Mouse (Mus musculus) adrenal gland, adult 10 weeks (tissue): Measurements from ENCODE around the gene Ndufb4. TPM values are rescaled to one million over a fixed set of nuclear protein-coding genes. Genes with fewer than 3 reads are reported as not detected.

Source experiments
- polyA plus RNA-seq: library from polyadenylated mRNA; stranded (reverse); fragments of 350-450 nt; fragmentation: Illumina TruSeq; extraction: RNeasy Lipid Tissue Mini Kit (QIAGEN cat#74804); gene quantifications from one replicate; pipeline ENCODE4 v1.2.3, GENCODE M21; 2014; ENCODE audit warnings: low read depth, low replicate concordance

The Ndufb4 gene
- 305 TPM for polyA plus RNA-seq

DNA sequence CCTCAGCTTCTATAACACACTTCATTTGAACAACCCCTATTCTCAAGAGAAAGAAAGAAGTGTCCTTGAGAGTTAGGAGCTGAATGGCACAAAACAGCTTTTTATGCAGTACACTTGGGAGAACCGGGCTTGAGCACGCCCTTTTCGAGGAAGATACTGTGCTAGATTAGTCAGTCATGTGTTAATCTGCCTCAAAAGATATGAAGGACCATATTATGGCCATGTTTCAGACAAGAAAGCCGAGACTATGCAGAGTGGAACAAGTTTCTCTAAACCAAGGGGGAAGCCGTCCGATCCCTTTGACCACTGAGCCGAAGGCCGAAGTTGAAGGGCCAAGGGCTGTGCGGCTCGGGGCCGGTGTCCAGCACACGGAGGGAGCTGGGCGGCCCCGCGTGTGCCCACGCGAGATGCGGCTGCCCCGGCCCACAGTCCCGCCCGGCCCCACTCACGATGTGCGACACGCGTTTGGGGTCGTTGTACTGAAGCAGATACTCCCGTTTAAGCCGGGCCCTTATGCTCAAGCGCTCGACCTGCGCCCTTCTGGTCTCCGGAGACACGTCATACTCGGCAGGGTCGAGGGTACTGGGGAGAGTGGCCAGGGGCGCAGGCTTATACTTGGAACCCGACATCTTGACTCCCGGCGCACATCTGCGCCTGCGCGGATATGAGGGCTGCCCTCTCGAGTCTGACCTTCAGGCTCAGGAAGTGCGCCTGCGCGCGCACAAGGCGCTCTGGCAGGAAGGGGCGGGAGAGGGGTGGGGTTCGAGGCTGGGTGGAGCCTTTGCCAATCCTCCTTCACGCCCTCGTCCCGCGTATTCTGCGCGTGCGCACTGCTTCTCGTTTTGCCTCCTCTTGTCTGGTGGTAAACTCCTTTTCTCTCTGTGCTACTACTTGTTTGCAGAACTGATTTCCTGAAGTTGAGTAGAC is at the start of gene Ndufb4:
Gene Ndufb4, minus strand, starts transcription at position 723 of the 927 bp plus-strand sequence.

Other genes starting within 250 kb of the Ndufb4 start
- gene Gtf2e1, start 114.7 kb downstream of the Ndufb4 start, polyA plus RNA-seq, result 21.8 TPM
- 21.2 TPM for gene Rabl3, start 114.6 kb downstream of the Ndufb4 start, polyA plus RNA-seq
- gene Hgd, start 74.3 kb downstream of the Ndufb4 start, polyA plus RNA-seq, result not detected
- 36.8 TPM for gene Fstl1, start 122.4 kb upstream of the Ndufb4 start, polyA plus RNA-seq
- gene Gm36028, start 206.7 kb upstream of the Ndufb4 start, polyA plus RNA-seq, result 0.58 TPM
- 176 TPM for gene Lrrc58, start 213.9 kb upstream of the Ndufb4 start, polyA plus RNA-seq